9 mouse cellular contexts compared by ENCODE assay signal in genomic region chr7:15914252-15914651, GRCm38 (mm10). TPM values are rescaled to one million over a fixed set of nuclear protein-coding genes. Genes with fewer than 3 reads are reported as not detected.
DNase-seq lines count a peak whose midpoint lies in the region; ATAC-seq lines count a peak whose summit lies in the region.
"Had no signal": no experiment of that assay in that cellular context is flagged by ENCODE, and none has a peak within 500 bp of the region (broad histone marks: within the 10 kb centered on the region; RNA-seq: fewer than 3 reads in every experiment).

No protein-coding gene starts in this region.

- WGBS in hindbrain, embryonic 10.5 days: 55% methylated on average over 2 of the region's 2 CpGs
- 42% methylated on average over 2 of the region's 2 CpGs for WGBS in hindbrain, embryonic 16.5 days

- H3K4me1 ChIP-seq in hindbrain, embryonic 10.5 days (replicated peaks): peaks cover 3% of the 10 kb centered on the region; the same call in 1 of the 2 replicates
- H3K4me1 ChIP-seq in hindbrain, embryonic 16.5 days (ENCODE audit: control insufficient read depth, insufficient read depth, low read depth, low read length): peaks cover 2% of the 10 kb centered on the region; the same call in 1 of the 2 replicates
- H3K4me1 ChIP-seq: limb, embryonic 13.5 days had no signal

- no peak overlapping the region for H3K4me2 ChIP-seq in hindbrain, embryonic 16.5 days (ENCODE audit: low read length)
- H3K4me2 ChIP-seq: limb, embryonic 13.5 days had no signal

- no peaks in the 10 kb centered on the region for H3K27me3 ChIP-seq in hindbrain, embryonic 10.5 days (ENCODE audit: insufficient read depth, poor library complexity, severe bottlenecking)
- H3K27me3 ChIP-seq in hindbrain, embryonic 16.5 days (replicated peaks; ENCODE audit: control insufficient read depth, insufficient read depth, low read length): no peaks in the 10 kb centered on the region
- H3K27me3 ChIP-seq: limb, embryonic 13.5 days had no signal

- ATAC-seq in hindbrain, embryonic 16.5 days: no peak

- no peak overlapping the region for H3K9ac ChIP-seq in hindbrain, embryonic 16.5 days (ENCODE audit: low read depth, low read length)
- H3K9ac ChIP-seq: limb, embryonic 13.5 days had no signal

- peaks cover 34% of the 10 kb centered on the region for H3K36me3 ChIP-seq in hindbrain, embryonic 10.5 days
- peaks cover 10% of the 10 kb centered on the region for H3K36me3 ChIP-seq in hindbrain, embryonic 16.5 days (ENCODE audit: control insufficient read depth, insufficient read depth, low read length)

- peak; percentile 40 for DNase-seq in hindbrain, embryonic 10.5 days (ENCODE audit: low spot score)
- peak; percentile 40 for DNase-seq in urinary bladder, postnatal 25 days (ENCODE audit: low spot score)
- no peak for DNase-seq in urinary bladder, postnatal 4 days (ENCODE audit: low spot score in 2 of 2)
- peak; percentile 48 for DNase-seq in c-Kit-positive CD71-negative TER-119-negative erythroid progenitor cells, embryonic 14.5 days (ENCODE audit: low read depth)
- DNase-seq in kidney, postnatal 14 days: peak; percentile 33
- peak; percentile 73 for DNase-seq in retina, postnatal 1 day
- no peak for DNase-seq in frontal cortex, postnatal 25 days (ENCODE audit: low spot score in 2 of 2)

- no peak overlapping the region for H3K4me3 ChIP-seq in hindbrain, embryonic 10.5 days
- no peak overlapping the region for H3K4me3 ChIP-seq in hindbrain, embryonic 16.5 days (ENCODE audit: low read length)
- H3K4me3 ChIP-seq: limb, embryonic 13.5 days had no signal

- H3K9me3 ChIP-seq in hindbrain, embryonic 10.5 days: no peaks in the 10 kb centered on the region
- no peaks in the 10 kb centered on the region for H3K9me3 ChIP-seq in hindbrain, embryonic 16.5 days (ENCODE audit: control insufficient read depth, low read length)
- H3K9me3 ChIP-seq: limb, embryonic 13.5 days had no signal

- no peak overlapping the region for H3K27ac ChIP-seq in hindbrain, embryonic 10.5 days
- H3K27ac ChIP-seq in hindbrain, embryonic 16.5 days (ENCODE audit: low read depth, low read length): no peak overlapping the region
- H3K27ac ChIP-seq: limb, embryonic 13.5 days had no signal

RNA-seq across cellular contexts. Expression of gene Selenow, which starts 8.0 kb away (rescaled TPM):
- polyA plus RNA-seq in hindbrain, embryonic 10.5 days (2016; fragmentation: Nextera tagmentation; extraction: Ambion mirVana): 902 and 1,086 TPM in 2 replicates
- 1,540 and 1,671 TPM in 2 replicates for polyA plus RNA-seq in hindbrain, embryonic 16.5 days (2015; fragmentation: Nextera tagmentation; extraction: Ambion mirVana)

RNA-seq across cellular contexts. Expression of gene Nop53, which starts 31.6 kb away (rescaled TPM):
- polyA plus RNA-seq in hindbrain, embryonic 10.5 days (2016; fragmentation: Nextera tagmentation; extraction: Ambion mirVana): 170 and 182 TPM in 2 replicates
- 104 and 111 TPM in 2 replicates for polyA plus RNA-seq in hindbrain, embryonic 16.5 days (2015; fragmentation: Nextera tagmentation; extraction: Ambion mirVana)

RNA-seq across cellular contexts. Expression of gene Crxos, which starts 31.8 kb away (rescaled TPM):
- polyA plus RNA-seq in hindbrain, embryonic 10.5 days (2016; fragmentation: Nextera tagmentation; extraction: Ambion mirVana): not detected in 2 replicates
- polyA plus RNA-seq in hindbrain, embryonic 16.5 days (2015; fragmentation: Nextera tagmentation; extraction: Ambion mirVana): not detected in 2 replicates
- polyA plus RNA-seq: limb, embryonic 13.5 days had no signal

RNA-seq across cellular contexts. Expression of gene Crx, which starts 34.5 kb away (rescaled TPM):
- not detected in 2 replicates for polyA plus RNA-seq in hindbrain, embryonic 10.5 days (2016; fragmentation: Nextera tagmentation; extraction: Ambion mirVana)
- not detected in 2 replicates for polyA plus RNA-seq in hindbrain, embryonic 16.5 days (2015; fragmentation: Nextera tagmentation; extraction: Ambion mirVana)
- polyA plus RNA-seq: limb, embryonic 13.5 days had no signal

RNA-seq across cellular contexts. Expression of gene Ehd2, which starts 53.1 kb away (rescaled TPM):
- 12.1 and 12.5 TPM in 2 replicates for polyA plus RNA-seq in hindbrain, embryonic 10.5 days (2016; fragmentation: Nextera tagmentation; extraction: Ambion mirVana)
- polyA plus RNA-seq in hindbrain, embryonic 16.5 days (2015; fragmentation: Nextera tagmentation; extraction: Ambion mirVana): 5.6 and 9.5 TPM in 2 replicates

Comparison
In these comparisons a context has a peak if more than half of its experiments do, and no peak if none do; other contexts are left out.
1. DNase-seq: peak in hindbrain, embryonic 10.5 days (single experiment), urinary bladder, postnatal 25 days (single experiment), c-Kit-positive CD71-negative TER-119-negative erythroid progenitor cells, embryonic 14.5 days (single experiment), kidney, postnatal 14 days (single experiment) and retina, postnatal 1 day (single experiment); none in urinary bladder, postnatal 4 days (0 of 2) and frontal cortex, postnatal 25 days (0 of 2).